Mouse (Mus musculus) cerebral cortex, adult 2 months (tissue): Measurements from ENCODE around the gene Stard9.

Experiments
- WGBS: fragments of 180-500 bp; shearing (Covaris S2); methylation state at CpG from one replicate; pipeline ENCODE4 v1.1.7; 2018; 5-methylcytosine and 5-hydroxymethylcytosine counted together

The Stard9 gene

DNA sequence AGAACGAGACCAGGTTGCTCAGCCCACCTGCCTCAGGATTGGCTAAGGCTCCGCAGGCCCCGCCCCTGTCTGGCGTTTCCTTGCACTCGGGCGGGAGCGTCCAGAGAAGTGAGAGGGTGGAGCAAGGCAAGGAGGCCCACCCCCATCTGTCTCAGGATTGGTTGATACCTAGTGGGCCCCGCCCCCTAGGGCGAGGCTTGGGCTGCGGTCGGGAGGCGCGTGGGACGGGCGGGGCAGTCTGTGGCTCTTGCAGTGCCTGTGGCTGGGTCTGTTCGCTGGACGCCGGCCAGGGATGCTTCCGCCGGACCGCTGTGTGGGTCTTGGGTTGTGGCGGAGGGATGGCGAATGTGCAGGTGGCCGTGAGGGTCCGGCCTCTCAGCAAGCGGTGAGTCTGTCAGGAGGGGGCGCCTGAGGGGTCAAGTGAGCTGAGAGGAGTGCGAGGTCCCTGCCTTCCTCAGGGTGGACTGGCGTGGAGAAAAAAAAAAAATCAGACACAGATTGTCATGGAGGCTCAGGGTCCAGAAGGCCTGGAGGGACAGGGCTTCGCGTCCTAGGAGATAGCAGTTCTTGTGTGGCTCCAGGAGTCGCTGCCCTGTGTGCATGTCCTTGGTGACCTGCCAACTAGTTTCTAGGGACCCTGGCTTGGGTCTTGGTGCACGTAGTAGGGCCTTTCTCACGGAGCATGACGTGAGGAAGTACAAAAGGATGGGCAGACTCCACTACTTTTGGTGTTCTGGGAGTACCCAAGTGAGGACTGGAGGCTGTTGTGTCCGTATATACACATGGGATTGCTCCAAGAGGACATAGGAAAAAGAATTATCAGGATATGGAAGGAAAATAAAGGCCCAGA lies at the start of gene Stard9:
Gene Stard9, plus strand, starts transcription at position 236 of the 850 bp plus-strand sequence.
- whole genome bisulfite sequencing: under 1% methylated on average over 36 of the region's 36 CpGs

DNA sequence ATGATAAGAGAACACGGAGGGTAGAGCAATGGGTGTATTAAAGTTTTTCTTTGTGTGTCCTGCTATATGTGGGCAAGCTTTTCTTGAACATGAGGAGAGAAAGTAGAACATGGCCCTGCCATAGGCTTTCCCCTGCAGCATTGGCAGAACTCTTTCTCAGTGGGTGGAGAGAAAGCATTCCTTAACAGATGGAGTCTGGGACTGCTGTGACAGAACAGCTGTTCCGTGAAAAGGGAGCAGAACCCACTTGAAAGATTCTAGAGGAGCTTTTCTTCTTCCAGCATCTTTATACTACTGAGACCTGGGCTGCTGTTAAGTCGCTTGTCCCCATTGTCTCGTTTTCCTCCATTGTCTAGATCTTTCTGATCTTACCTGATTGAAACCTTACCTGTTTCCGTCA lies 39.2 kb upstream of the Stard9 start:
- 50% methylated on average over 5 of the region's 5 CpGs for WGBS

- 71% methylated on average over 1 of the region's 1 CpGs for WGBS
Measured at GRCm38 (mm10) chr2:120592227-120592626, 36.7 kb upstream of the Stard9 start.

GRCm38 (mm10) chr2:120597734-120598133 lies 31.2 kb upstream of the Stard9 start:
- WGBS: 57% methylated on average over 2 of the region's 2 CpGs

DNA sequence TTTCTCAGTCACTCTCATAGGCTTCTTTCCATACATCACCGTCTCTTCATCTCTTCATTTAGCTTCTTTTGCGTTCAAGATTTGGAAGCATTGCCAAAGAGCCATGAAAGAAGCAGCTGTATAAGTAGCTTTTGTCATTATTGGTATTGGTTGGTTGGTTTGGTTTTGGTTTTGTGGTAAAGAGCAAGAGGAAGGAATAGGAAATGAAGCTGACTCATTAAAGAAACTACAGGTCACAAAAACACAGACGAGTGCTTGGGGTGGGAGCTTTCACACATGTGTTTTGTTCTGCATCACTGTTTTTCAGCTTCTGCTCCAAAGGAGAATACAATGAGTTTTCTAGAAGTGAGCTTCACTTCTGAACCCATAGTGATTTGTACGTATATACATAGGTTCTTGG lies 29.4 kb upstream of the Stard9 start:
- 63% methylated on average over 4 of the region's 4 CpGs for WGBS

DNA sequence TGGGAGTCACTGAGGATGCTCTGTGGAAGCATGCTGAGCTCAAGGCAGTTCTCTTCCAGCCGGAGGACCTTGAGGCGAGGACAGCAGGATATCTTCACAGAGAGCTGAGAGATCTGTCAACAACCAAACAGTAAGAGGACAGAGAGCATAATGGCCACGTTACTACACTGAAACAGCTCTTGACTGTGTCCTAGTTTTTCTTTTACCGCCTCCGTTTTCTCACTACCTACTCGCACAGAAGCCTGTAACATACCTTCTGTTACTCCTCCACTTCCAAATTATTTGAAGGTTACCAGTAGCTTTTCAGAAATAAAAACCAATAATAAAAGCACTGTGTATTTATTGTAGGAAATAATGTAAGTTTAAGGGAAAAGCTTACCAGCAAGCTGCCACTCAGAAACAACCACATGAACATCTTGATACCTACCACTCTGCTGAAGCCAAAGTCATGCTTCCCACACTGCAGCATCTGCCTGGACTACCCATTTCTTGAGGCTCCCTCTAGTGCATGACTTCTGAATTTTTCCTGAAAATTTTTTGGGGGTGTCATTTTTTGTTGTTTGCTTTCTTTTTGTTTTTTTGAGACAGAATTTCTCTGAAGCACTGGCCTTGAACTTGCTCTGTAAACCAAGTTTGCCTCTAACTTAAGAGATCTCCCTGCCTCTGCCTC lies 22.8 kb upstream of the Stard9 start:
- 60% methylated on average over 6 of the region's 6 CpGs for WGBS

- WGBS: under 1% methylated on average over 52 of the region's 52 CpGs
Measured at GRCm38 (mm10) chr2:120608830-120609723, 19.8 kb upstream of the Stard9 start, which contains the start of the genes Haus2 and Lrrc57. Haus2 (plus strand) TSS chr2:120609383. Lrrc57 (minus strand) TSS chr2:120609520.

- WGBS: 88% methylated on average over 5 of the region's 5 CpGs
Measured at GRCm38 (mm10) chr2:120616279-120617163, 12.4 kb upstream of the Stard9 start.

- WGBS: 100% methylated on average over 1 of the region's 1 CpGs
Measured at GRCm38 (mm10) chr2:120619538-120619937, 9.4 kb upstream of the Stard9 start.

DNA sequence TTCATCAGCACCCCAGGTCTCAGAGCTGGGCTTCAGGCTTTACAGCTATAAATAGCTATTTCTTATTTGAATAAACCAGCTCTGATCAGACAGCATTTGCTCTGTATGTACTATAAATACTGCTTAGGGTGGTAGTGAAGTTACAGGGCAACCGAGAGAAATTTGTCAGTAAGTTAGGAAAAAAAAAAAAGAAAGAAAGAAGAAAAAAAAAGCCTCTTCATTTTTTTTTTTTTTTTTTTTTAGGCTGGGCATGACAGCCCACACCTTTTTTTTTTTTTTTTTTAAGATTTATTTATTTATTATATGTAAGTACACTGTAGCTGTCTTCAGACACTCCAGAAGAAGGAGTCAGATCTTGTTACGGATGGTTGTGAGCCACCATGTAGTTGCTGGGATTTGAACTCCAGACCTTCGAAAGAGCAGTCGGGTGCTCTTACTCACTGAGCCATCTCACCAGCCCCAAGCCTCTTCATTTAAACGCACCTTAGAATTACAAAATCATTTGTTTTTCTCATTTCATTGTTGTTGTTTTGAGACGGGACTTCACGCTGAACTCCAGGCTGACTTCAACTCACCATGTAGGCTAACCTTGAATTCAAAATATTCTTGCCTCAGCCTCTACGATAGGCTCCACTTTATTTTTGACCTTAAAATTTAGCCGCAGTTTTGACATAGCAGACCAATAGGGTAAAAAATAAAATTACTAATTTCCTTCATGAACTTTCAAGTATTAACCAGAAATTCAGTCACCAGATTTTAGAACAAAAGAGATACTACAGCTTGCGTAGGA lies 650 bp upstream of the Stard9 start:
- 20% methylated on average over 10 of the region's 10 CpGs for WGBS

DNA sequence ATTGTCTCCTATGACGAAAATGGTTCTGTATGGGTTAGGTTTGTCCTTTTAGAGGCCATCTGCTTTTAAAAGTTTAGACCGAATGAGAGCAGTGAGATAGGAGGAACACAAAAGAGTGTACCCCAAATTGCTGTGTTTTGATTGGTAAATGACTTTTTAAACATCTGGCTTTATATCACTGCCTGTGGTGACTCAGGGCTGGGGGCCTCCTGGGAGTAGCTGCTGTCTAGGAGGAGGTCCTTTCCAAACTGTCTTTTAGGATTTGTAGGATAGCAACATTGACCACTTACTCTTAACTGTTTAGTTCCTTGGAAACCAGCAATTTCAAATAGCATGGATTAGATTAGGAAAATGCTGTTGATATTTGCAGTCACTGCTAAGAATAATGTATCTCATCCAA lies 1.3 kb downstream of the Stard9 start:
- 66% methylated on average over 2 of the region's 2 CpGs for WGBS

DNA sequence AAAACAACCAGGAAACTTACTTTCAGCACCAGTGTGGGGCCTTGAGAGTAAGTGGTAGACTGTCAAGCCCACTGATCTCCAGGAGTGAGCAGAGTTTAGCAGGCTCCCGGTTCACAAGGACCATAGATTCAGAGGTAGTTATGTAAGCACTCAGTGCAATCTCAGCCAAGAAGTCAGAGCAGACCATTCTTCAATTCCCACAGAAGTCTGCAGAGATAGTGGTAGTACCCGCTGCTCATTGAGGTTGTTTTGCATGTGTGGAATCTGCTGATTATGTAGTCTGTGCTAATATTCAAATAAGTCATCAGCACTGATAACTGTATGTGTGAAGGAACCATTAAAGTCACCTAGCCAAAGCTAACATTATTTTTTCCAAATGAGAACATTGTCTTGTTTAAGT lies 1.7 kb downstream of the Stard9 start:
- 43% methylated on average over 2 of the region's 2 CpGs for WGBS

DNA sequence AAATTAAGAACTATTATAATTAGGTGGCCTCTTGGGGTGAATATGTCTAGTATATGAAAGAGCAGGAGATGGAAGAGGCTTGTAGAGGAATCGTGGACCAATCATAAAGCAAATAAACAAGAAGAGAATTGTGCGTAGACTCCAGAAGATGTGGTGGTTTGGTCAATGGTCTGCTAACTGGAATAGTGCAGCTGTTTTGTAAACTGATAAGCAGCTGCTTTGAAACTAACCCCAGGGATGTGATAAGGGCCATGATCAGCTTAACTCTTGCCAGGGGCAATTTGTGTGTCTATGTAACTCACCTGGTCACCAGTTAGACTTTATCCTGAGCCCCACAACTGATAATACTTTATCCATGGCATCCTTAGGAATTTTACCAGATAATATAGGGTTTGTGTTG lies 2.6 kb downstream of the Stard9 start:
- WGBS: 77% methylated on average over 2 of the region's 2 CpGs

DNA sequence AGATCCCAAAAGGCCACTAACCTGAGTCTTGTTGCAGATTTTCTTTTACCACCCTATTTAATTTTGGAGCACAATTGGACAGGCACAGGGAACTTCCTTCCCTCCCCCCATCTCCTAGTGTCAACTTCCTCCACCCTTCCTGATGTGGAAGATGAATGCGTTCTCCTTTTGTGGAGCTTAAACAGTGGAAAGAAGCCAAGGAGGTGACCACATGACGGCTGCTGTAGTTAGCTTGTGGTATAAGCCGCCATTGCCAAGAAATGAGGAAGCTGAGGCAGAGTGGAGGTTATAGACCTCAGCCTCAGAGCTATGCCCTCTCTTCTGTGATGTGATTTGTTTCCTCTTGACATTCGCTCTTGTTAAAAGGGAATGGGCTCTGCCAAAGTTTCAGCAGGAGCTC lies 3.0 kb downstream of the Stard9 start:
- WGBS: 56% methylated on average over 4 of the region's 4 CpGs

GRCm38 (mm10) chr2:120640835-120641234 lies 11.9 kb downstream of the Stard9 start:
- 93% methylated on average over 8 of the region's 8 CpGs for WGBS

DNA sequence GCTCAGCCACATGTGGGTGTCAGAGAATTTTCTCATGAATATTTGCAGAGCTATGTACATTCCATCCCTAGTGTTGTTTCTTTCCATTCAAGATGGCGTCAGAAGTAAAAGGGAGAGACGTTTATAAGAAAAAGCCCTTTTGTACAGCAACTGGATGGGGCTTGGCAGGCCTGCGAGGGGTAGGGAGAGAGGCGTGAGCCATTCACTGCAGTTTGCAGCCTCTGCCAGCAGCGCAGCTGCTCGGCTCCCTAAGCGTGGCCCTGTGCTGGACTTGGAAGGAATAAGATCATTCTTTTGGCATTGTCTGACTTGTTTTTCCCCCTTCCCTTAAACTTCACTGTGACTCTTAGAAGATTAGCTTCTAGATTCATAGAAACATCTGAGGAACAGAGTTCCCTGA lies 14.9 kb downstream of the Stard9 start:
- WGBS: 47% methylated on average over 7 of the region's 7 CpGs

GRCm38 (mm10) chr2:120646777-120647176 lies 17.9 kb downstream of the Stard9 start:
- 64% methylated on average over 4 of the region's 4 CpGs for WGBS

GRCm38 (mm10) chr2:120652256-120652924 lies 23.5 kb downstream of the Stard9 start:
- 46% methylated on average over 7 of the region's 7 CpGs for WGBS

DNA sequence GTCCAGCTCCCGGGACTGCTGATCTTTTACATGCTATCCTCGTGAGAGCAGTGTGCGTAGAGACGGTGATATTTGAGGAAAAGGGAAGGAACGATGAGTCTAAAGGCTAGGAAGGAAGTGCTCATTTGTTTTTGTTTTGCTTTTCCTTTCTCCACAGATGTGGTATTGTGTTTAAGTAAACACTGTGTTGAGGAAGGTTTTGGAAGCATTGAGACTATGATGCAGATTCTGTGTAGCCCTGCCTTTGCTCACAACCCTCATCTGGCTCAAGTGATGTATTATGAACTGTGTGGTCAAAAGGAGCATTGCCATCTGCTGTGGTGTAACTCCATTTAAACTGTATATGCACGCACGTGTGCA lies 24.0 kb downstream of the Stard9 start:
- 45% methylated on average over 7 of the region's 7 CpGs for WGBS

- WGBS: 77% methylated on average over 2 of the region's 2 CpGs
Measured at GRCm38 (mm10) chr2:120654693-120655092, 25.8 kb downstream of the Stard9 start.
